Mouse (Mus musculus) heart, adult 2 months (tissue): ENCODE measurements around the gene Samd4b.

Experiments
- CTCF ChIP-seq: fragments of 200-600 bp; IDR thresholded peaks from 2 replicates; pipeline ENCODE4 v1.8.1; 2022; ENCODE audit warnings: antibody characterized with exemption, mild to moderate bottlenecking, moderate library complexity
- EP300 ChIP-seq: fragments of 200-500 bp; IDR thresholded peaks from 2 replicates; pipeline ENCODE4 v1.6.1; 2011; ENCODE audit warnings: low read depth, low read length, control low read depth; ENCODE audit not compliant: insufficient read depth
- POLR2A ChIP-seq: fragments of 200-500 bp; IDR thresholded peaks from 2 replicates; pipeline ENCODE4 v1.6.1; 2011; ENCODE audit warnings: mild to moderate bottlenecking, low read depth, low read length, control low read depth; ENCODE audit not compliant: insufficient read depth

DNA sequence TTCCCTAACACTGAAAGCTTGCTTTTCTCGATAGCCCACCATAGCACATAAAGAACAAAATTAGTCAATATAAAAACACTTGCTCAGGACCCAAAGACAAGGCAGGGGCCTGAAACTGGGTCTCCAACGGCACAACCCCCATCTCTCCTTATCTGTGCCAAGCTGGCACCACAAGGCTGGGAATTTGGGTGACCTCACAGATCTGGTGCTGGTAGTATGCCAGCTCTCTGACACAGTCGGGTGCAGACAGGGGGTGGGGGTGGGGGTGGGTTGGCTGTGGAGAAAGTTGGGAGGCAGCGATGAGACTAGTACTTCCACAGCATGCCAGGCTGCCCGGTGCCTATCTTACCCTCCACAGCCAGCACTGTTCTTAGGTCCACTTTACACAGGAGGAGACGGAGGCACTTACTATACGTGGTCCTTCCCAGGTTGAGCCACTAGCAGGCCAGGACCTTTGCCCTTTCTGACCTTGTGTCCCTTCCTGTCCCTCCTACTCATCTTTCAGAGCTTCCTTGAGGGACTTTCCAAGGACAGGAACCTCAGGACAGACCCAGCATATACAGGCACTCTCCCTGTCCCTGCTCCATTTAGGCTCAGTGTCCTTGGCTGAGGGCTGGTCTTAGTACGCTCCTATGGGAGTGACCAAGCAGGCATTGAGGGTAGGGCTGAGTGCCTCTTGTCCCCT is 2.1 kb downstream of the Samd4b start:
- TF ChIP-seq CTCF (no peak), EP300 (no peak), POLR2A (no peak)
